Mouse (Mus musculus) olfactory bulb, adult 2 months (tissue): Measurements from ENCODE around the gene Mrpl12. TPM values are rescaled to one million over a fixed set of nuclear protein-coding genes. Genes with fewer than 3 reads are reported as not detected.
A peak's percentile ranks its signal among the peaks of the same experiment; 100 is the strongest.

Experiments
- H3K27ac ChIP-seq: fragments of 200-500 bp; 2 replicates; pipeline ENCODE4 v1.5.1; 2012; ENCODE audit warnings: low read depth, low read length; ENCODE audit not compliant: insufficient read depth
- H3K4me1 ChIP-seq: fragments of 200-500 bp; 2 replicates; pipeline ENCODE4 v1.6.1; 2012; ENCODE audit warnings: low read length; ENCODE audit not compliant: control insufficient read depth, insufficient read depth
- H3K4me3 ChIP-seq: fragments of 200-500 bp; 2 replicates; pipeline ENCODE4 v1.5.1; 2012; ENCODE audit warnings: mild to moderate bottlenecking, low read depth, low read length, moderate library complexity; ENCODE audit not compliant: insufficient read depth
- CTCF ChIP-seq: fragments of 200-500 bp; IDR thresholded peaks from 2 replicates; pipeline ENCODE4 v1.5.1; 2012; ENCODE audit warnings: low read depth, mild to moderate bottlenecking, low read length, moderate library complexity; ENCODE audit not compliant: insufficient read depth
- POLR2A ChIP-seq: fragments of 200-500 bp; IDR thresholded peaks from 2 replicates; pipeline ENCODE4 v1.6.1; 2012; ENCODE audit warnings: mild to moderate bottlenecking, low read depth, low read length, moderate library complexity; ENCODE audit not compliant: insufficient read depth
- WGBS: fragments of 180-500 bp; shearing (Covaris S2); methylation state at CpG from one replicate; pipeline ENCODE4 v1.1.7; 2018; 5-methylcytosine and 5-hydroxymethylcytosine counted together
- polyA plus RNA-seq: library from polyadenylated mRNA; stranded (reverse); fragments of >200 nt; gene quantifications from 2 replicates; pipeline ENCODE4 v1.2.4, GENCODE M21; 2012; ENCODE audit warnings: low replicate concordance; ENCODE audit not compliant: missing spikeins, insufficient read depth, insufficient read length

Gene Mrpl12
- polyA plus RNA-seq, 1 experiment: not detected

DNA sequence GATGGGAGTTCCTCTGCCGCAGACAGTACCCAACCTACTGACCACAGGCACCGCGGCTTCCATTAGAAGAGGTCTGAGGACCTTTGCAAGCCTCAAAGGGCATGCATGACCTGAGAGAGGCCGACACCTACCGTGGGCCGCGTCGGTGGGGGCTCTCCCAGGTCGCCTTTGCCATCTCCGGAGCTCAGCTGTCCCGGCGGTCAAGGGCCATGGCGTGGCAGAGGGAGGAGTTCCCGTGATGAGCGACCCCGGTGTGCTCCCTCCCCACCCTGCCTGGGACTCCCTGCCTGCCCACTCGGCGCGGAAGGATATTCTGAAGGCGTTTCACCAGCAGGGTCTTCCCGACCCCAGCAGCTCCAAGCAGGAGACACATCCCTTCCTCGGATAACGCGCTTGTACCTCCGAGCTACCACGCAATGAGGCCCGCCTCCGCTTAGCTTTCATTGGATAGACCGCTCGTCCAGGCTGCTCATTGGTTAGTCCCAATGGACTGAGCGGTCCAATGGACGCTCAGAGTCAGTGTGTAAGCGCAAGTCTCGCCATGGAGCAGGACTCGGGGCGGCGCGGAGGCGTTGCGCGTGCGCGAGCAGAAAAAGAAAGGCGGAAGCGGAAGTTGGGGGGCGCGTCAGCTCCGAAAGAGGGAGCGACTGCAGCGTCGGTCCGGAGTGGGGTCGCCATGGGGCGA, 17.2 kb upstream of the Mrpl12 start, which contains the start of gene Arl16:
TSS of gene Arl16 (minus strand) at position 557 of the 685 bp plus-strand sequence.
- TF ChIP-seq POLR2A (peak; percentile 94), CTCF (no peak)
- WGBS: under 1% methylated on average over 54 of the region's 54 CpGs
- Histone ChIP-seq H3K4me1 (peaks cover 6% of the 10 kb centered on the region; the same call in 1 of the 2 replicates), H3K27ac (peak within 1 kb of the TSS; percentile 64), H3K4me3 (peak within 1 kb of the TSS; percentile 96)

DNA sequence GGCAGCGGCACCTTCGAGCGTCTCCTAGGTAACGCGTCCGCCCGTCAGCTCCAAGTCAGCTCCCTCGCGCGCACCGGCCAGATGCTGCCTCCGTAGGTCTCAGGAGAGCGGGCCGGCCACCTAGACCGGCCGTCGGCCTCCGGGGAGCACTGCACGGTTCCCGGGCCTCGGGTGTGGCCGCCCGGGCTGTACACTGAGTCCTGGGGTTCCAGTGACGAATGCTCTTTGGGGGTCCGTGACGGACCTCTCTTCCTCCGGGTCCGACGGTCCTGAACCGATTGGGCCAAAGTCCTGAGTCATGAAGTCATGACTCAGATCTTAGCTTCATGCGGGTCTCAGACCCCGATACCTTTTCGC, 16.7 kb upstream of the Mrpl12 start:
- TF ChIP-seq CTCF (peak; percentile 14; the same call in 1 of the 2 replicates), POLR2A (no peak)
- H3K4me1 ChIP-seq: peaks cover 6% of the 10 kb centered on the region; the same call in 1 of the 2 replicates
- peak overlapping the region; percentile 77 for H3K4me3 ChIP-seq
- WGBS: under 1% methylated on average over 33 of the region's 33 CpGs
- no peak overlapping the region for H3K27ac ChIP-seq

DNA sequence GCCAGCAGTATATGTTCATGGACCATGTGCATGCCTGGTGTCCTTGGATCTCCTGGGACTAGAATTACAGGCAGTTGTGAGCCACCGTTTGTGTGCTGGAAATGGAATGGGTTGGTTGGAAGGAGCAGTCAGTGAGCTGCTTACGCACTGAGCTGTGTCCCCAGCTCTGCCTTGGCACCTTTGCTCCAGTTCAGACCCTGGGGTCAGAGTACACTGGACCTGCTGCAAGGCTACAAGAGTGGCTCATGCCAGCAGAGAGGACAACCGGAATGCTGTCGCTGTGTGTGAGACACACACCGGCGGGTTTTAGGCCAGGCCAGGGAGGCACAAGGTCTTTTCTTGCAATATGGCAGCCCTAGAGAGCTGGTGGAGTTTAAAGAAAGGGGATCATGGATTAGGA, 12.4 kb upstream of the Mrpl12 start:
- no peak for TF ChIP-seq POLR2A
- 94% methylated on average over 6 of the region's 6 CpGs for WGBS

DNA sequence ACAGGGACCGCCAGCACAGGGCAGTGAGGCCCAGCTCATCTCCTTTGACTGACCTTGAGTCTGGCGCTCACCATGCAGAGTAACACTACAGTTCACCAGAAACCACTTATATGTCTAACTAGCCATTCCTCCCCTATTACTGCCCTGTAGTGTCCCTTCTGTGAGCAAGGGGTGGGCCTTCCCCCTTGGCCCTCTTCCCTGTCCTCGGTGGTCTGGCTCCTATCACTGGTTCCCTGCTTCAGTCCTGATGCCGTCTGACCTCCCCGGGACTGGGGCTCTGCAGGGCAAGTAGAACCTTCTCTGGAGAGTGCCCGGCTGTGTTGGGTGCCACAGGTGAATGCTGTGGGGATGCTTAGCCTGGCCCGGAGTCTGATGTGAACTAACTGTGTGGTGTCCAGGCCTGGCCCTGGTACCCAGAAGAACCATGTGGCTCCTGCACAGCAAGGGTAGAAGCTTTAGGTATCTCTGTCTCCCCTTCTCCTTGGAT, 922 bp upstream of the Mrpl12 start:
- no peak for TF ChIP-seq POLR2A
- TF ChIP-seq CTCF: no peak
- H3K4me3 ChIP-seq: no peak overlapping the region
- WGBS: 83% methylated on average over 7 of the region's 7 CpGs
- H3K27ac ChIP-seq: no peak overlapping the region
- peaks cover 12% of the 10 kb centered on the region for H3K4me1 ChIP-seq

More for the DNA sequence above, 12.4 kb upstream of the Mrpl12 start:
- Histone ChIP-seq H3K27ac (no peak overlapping the region), H3K4me1 (no peaks in the 10 kb centered on the region), H3K4me3 (no peak overlapping the region)

DNA sequence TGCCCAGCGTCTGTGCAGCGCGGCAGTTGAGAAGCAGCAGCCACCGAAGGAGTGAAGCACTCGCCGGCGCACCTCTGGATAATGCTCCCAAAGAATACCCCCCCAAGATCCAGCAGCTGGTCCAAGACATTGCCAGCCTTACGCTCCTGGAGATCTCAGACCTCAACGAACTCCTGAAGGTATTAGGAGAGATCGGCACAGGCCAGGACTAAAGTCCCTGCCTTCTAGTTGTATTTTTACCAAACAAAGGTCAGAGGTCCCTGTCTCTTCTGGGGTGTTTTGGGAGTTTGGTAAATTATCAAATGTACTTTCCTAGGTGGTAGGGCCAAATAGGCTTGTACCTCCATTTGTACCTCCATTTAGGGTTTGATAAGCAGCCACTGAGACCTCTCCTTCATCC, 838 bp downstream of the Mrpl12 start:
- no peak for TF ChIP-seq POLR2A
- TF ChIP-seq CTCF: no peak
- Histone ChIP-seq H3K27ac (no peak overlapping the region; the same call in 1 of the 2 replicates), H3K4me1 (peaks cover 15% of the 10 kb centered on the region), H3K4me3 (peak overlapping the region; percentile 64)
- 6% methylated on average over 10 of the region's 10 CpGs for WGBS

DNA sequence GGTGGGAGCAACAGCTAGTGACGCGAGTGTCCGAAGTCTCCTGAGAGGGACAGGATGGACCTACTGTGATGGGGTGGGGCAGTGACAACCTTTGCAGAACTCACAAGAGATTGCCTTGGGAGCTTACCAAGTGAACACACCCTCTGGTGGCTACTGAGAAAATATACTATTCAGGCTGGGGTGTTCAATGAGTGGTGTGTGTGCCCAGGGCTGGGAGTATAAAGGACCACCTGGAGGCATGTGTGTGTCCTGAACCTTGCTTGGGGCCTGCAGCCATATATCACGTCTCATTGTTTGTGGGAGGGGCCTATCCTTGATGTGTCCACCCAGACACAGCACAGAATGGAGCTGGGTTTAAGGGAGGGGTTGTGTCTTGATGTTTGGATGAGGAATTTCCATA, 4.1 kb downstream of the Mrpl12 start:
- Histone ChIP-seq H3K4me3 (no peak overlapping the region), H3K27ac (no peak overlapping the region), H3K4me1 (peaks cover 29% of the 10 kb centered on the region)
- WGBS: 81% methylated on average over 4 of the region's 4 CpGs
- TF ChIP-seq CTCF (no peak), POLR2A (no peak)

DNA sequence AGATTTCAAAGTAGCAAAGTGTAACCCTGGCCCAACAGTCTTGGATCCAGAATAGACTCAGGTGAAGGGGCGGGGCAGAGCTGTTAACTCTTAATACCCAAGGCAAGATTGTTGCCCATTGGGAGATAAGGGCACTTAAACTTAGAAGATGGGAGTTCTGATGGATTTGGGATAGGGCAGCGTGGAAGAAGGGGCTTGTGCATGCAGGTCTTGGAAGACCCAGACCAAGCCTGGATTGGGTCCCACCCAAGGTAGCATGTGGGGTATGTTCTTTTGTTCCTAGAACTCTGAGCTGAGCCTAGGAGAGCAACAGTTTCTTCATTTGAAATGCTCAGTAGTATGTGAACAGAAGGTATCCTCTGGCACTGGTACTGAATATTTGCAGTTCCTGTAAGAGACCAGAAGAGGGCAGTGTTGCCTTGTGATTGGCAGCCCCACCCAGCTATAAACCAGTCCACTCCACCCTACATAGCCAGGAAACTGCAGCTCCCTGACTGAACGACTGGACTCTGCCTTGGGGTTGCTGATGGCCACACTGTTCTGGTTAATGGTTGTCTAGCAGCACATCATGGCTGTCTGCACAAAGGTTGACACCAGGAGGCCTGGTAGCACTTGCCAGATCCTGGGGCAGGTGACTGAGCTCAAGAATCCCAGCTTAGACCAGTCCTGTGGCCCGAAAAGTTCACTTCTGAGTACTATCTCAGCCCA, 4.8 kb downstream of the Mrpl12 start:
- H3K27ac ChIP-seq: no peak overlapping the region
- H3K4me3 ChIP-seq: no peak overlapping the region
- peaks cover 23% of the 10 kb centered on the region for H3K4me1 ChIP-seq
- 64% methylated on average over 4 of the region's 4 CpGs for WGBS
- TF ChIP-seq POLR2A (no peak), CTCF (peak; percentile 33; the same call in 1 of the 2 replicates)

DNA sequence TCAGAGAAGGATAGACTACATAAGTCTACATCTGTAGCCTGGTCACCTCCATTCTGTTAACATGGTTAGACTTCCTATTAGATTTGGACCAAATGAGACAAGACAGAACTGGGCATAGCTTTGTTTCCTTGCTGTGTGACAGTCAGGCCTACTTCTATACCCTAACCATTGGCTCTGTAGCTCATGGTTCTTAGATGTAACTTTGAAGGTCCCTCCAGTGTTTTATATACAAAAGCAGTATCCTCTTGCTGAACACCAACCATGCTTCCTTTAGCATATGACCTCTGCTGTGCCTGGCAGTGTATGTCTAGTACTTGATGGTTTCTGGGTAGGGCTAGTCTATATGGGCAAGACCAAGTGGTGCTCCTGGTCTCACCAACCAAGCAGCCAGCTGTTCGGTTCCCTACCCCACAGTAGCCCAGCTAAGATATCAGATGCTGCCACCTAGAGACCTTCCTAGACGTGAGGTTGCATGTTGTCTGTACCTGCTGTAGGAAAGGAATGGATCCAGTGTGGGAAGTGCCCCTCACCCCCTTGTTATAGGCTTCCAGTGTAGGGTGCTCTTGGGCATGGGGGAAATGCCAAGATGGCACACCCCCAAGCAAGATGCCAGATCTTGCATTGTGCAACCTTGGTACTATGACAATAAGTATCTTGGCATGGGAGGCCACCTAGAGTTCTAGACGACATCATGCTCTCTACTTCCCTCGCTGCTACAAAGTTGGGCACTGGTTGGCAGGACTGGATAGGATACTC, 6.1 kb downstream of the Mrpl12 start:
- Histone ChIP-seq H3K4me1 (peaks cover 23% of the 10 kb centered on the region), H3K4me3 (no peak overlapping the region), H3K27ac (0 out of 2 replicates have a peak overlapping the region, but pooled peaks have one; percentile 14)
- WGBS: 24% methylated on average over 4 of the region's 4 CpGs
- no peak for TF ChIP-seq CTCF
